36 mouse cellular contexts compared by ENCODE assay signal in genomic region chr15:82382441-82382840, GRCm38 (mm10). TPM values are rescaled to one million over a fixed set of nuclear protein-coding genes. Genes with fewer than 3 reads are reported as not detected.
"Had no signal": no experiment of that assay in that cellular context is flagged by ENCODE, and none has a peak within 500 bp of the region (broad histone marks: within the 10 kb centered on the region; RNA-seq: fewer than 3 reads in every experiment).

No protein-coding gene starts in this region.

- H3K27ac ChIP-seq: embryonic facial prominence, embryonic 10.5 days; embryonic facial prominence, embryonic 12.5 days; embryonic facial prominence, embryonic 13.5 days; embryonic facial prominence, embryonic 15.5 days; forebrain, embryonic 10.5 days; forebrain, embryonic 12.5 days; forebrain, embryonic 13.5 days; forebrain, embryonic 15.5 days; gastrocnemius, adult 2 months; heart, adult 2 months had no signal

- DNase-seq: cerebellum, adult 2 months; cerebellum, adult 8-10 months; cerebellum, adult 9-10 months; cerebellum, adult 9-11 months; cerebellum, postnatal 10 days; cerebellum, postnatal 14 days; cerebellum, postnatal 25 days; cerebellum, postnatal 36 days; embryo, embryonic 11 days; gastrocnemius, adult 2 months; gastrocnemius, postnatal 10 days; gastrocnemius, postnatal 14 days; gastrocnemius, postnatal 25 days; gastrocnemius, postnatal 36 days; heart, adult 18-20 months; heart, adult 2 months had no signal

- ATAC-seq: forebrain, embryonic 13.5 days; forebrain, embryonic 14.5 days; forebrain, embryonic 15.5 days; forebrain, embryonic 16.5 days; forebrain, postnatal 0 days had no signal

- H3K27me3 ChIP-seq: embryonic facial prominence, embryonic 12.5 days; embryonic facial prominence, embryonic 13.5 days; embryonic facial prominence, embryonic 15.5 days; forebrain, embryonic 12.5 days; forebrain, embryonic 13.5 days; forebrain, embryonic 15.5 days had no signal

- H3K9ac ChIP-seq: embryonic facial prominence, embryonic 12.5 days; embryonic facial prominence, embryonic 13.5 days; embryonic facial prominence, embryonic 15.5 days; forebrain, embryonic 12.5 days; forebrain, embryonic 13.5 days; forebrain, embryonic 15.5 days; forebrain, postnatal 0 days had no signal

- H3K9me3 ChIP-seq: embryonic facial prominence, embryonic 10.5 days; embryonic facial prominence, embryonic 12.5 days; embryonic facial prominence, embryonic 13.5 days; embryonic facial prominence, embryonic 15.5 days; forebrain, embryonic 10.5 days; forebrain, embryonic 12.5 days; forebrain, embryonic 13.5 days; forebrain, embryonic 15.5 days had no signal

- H3K4me3 ChIP-seq: embryonic facial prominence, embryonic 10.5 days; embryonic facial prominence, embryonic 12.5 days; embryonic facial prominence, embryonic 13.5 days; embryonic facial prominence, embryonic 15.5 days; erythroblast, embryonic 14.5 days; forebrain, embryonic 10.5 days; forebrain, embryonic 12.5 days; forebrain, embryonic 13.5 days; forebrain, embryonic 15.5 days; gastrocnemius, adult 2 months; heart, adult 2 months had no signal

- H3K36me3 ChIP-seq: embryonic facial prominence, embryonic 10.5 days; embryonic facial prominence, embryonic 12.5 days; embryonic facial prominence, embryonic 13.5 days; embryonic facial prominence, embryonic 15.5 days; forebrain, embryonic 10.5 days; forebrain, embryonic 12.5 days; forebrain, embryonic 15.5 days had no signal

- H3K4me2 ChIP-seq: embryonic facial prominence, embryonic 12.5 days; embryonic facial prominence, embryonic 13.5 days; embryonic facial prominence, embryonic 15.5 days; forebrain, embryonic 12.5 days; forebrain, embryonic 13.5 days; forebrain, embryonic 15.5 days had no signal

RNA-seq across cellular contexts. Expression of gene Cyp2d11, which starts 11.4 kb away (rescaled TPM):
- total RNA-seq: common myeloid progenitor, adult 5-6 weeks; forebrain, postnatal 0 days; gastrocnemius, adult 2 months; gastrocnemius, postnatal 10 days; gastrocnemius, postnatal 36 days; granulocyte monocyte progenitor cell, adult 5-6 weeks; heart, adult 18-20 months had no signal
- polyA plus RNA-seq: cerebellum, adult 2 months; cortical plate, adult 2 months; embryonic facial prominence, embryonic 10.5 days; embryonic facial prominence, embryonic 11.5 days; embryonic facial prominence, embryonic 12.5 days; embryonic facial prominence, embryonic 13.5 days; embryonic facial prominence, embryonic 14.5 days; embryonic facial prominence, embryonic 15.5 days; erythroblast, embryonic 14.5 days; forebrain, embryonic 10.5 days; forebrain, embryonic 11.5 days; forebrain, embryonic 12.5 days; forebrain, embryonic 13.5 days; forebrain, embryonic 14.5 days; forebrain, embryonic 15.5 days; forebrain, embryonic 16.5 days; forebrain, postnatal 0 days; frontal cortex, adult 2 months; gonadal fat pad, adult 2 months; heart, adult 2 months had no signal

RNA-seq across cellular contexts. Expression of gene Cyp2d10, which starts 24.6 kb away (rescaled TPM):
- total RNA-seq: common myeloid progenitor, adult 5-6 weeks; forebrain, postnatal 0 days; gastrocnemius, adult 2 months; gastrocnemius, postnatal 14 days; gastrocnemius, postnatal 25 days; gastrocnemius, postnatal 36 days; granulocyte monocyte progenitor cell, adult 5-6 weeks; heart, adult 18-20 months had no signal
- polyA plus RNA-seq: cerebellum, adult 2 months; cortical plate, adult 2 months; embryonic facial prominence, embryonic 10.5 days; embryonic facial prominence, embryonic 11.5 days; embryonic facial prominence, embryonic 12.5 days; embryonic facial prominence, embryonic 13.5 days; embryonic facial prominence, embryonic 14.5 days; embryonic facial prominence, embryonic 15.5 days; forebrain, embryonic 10.5 days; forebrain, embryonic 11.5 days; forebrain, embryonic 12.5 days; forebrain, embryonic 13.5 days; forebrain, embryonic 14.5 days; forebrain, embryonic 15.5 days; forebrain, embryonic 16.5 days; forebrain, postnatal 0 days; frontal cortex, adult 2 months had no signal
